ENCODE assay signal across 23 mouse cellular contexts in the genomic region with DNA sequence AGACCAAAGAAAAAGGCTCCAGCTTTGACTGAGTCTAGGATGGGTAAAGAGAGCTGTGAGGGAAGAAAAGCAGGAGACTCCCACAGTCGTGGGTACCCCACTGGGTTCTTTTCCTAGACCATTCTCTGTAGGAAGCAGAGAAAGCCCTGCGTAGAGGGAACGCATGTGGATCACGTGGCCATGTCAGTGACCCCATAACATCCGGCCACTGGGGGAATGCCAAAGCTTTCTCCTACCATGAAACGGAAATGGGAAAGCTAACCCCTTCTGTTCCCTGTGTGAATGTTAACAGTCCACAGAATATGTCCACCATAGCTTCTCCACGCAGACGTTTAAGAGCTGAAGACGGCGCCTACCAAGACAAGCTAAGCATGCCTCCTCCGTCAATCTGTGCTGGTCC.
A peak's percentile ranks its signal among the peaks of the same experiment; 100 is the strongest.
DNase-seq lines count a peak whose midpoint lies in the region; ATAC-seq and TF ChIP-seq lines count a peak whose summit lies in the region.
"Had no signal": no experiment of that assay in that cellular context is flagged by ENCODE, and none has a peak within 500 bp of the region (broad histone marks: within the 10 kb centered on the region; RNA-seq: fewer than 3 reads in every experiment).

No protein-coding gene starts in this region.

- no peak for ATAC-seq in heart, embryonic 12.5 days (ENCODE audit: insufficient number of reproducible peaks, low FRiP score)
- no peak for ATAC-seq in kidney, embryonic 14.5 days (ENCODE audit: low FRiP score, low TSS enrichment)
- ATAC-seq: CD4-positive, CD25-positive, alpha-beta regulatory T cell, adult 4 months; forebrain, embryonic 16.5 days had no signal

- H3K4me1 ChIP-seq in heart, embryonic 12.5 days (replicated peaks), result no peaks in the 10 kb centered on the region
- no peaks in the 10 kb centered on the region for H3K4me1 ChIP-seq in kidney, adult 2 months (ENCODE audit: control insufficient read depth, insufficient read depth, low read length)
- no peaks in the 10 kb centered on the region for H3K4me1 ChIP-seq in kidney, embryonic 14.5 days (ENCODE audit: control insufficient read depth, insufficient read depth, low read length)
- H3K4me1 ChIP-seq: embryonic facial prominence, embryonic 13.5 days; forebrain, embryonic 12.5 days; heart, embryonic 13.5 days; hindbrain, embryonic 12.5 days had no signal

- H3K4me2 ChIP-seq in heart, embryonic 12.5 days, result no peak overlapping the region
- H3K4me2 ChIP-seq in kidney, embryonic 14.5 days (replicated peaks; ENCODE audit: low read depth, low read length), result no peak overlapping the region
- H3K4me2 ChIP-seq: embryonic facial prominence, embryonic 13.5 days; forebrain, embryonic 12.5 days; heart, embryonic 13.5 days; hindbrain, embryonic 12.5 days had no signal

- H3K27ac ChIP-seq in heart, embryonic 12.5 days (ENCODE audit: poor library complexity, severe bottlenecking), result no peak overlapping the region
- H3K27ac ChIP-seq in kidney, adult 2 months (ENCODE audit: insufficient read depth, low read depth, low read length), result peak overlapping the region; percentile 59; the same call in 1 of the 2 replicates
- H3K27ac ChIP-seq in kidney, embryonic 14.5 days (ENCODE audit: low read depth, low read length), result no peak overlapping the region
- H3K27ac ChIP-seq: embryonic facial prominence, embryonic 13.5 days; forebrain, embryonic 12.5 days; heart, adult 2 months; heart, embryonic 13.5 days; hindbrain, embryonic 12.5 days had no signal

- H3K9me3 ChIP-seq in heart, embryonic 12.5 days (replicated peaks), result peaks cover 8% of the 10 kb centered on the region
- H3K9me3 ChIP-seq in kidney, embryonic 14.5 days (ENCODE audit: control insufficient read depth, low read length), result peaks cover 11% of the 10 kb centered on the region; the same call in 1 of the 2 replicates
- H3K9me3 ChIP-seq: G1E had no signal

- peaks cover 19% of the 10 kb centered on the region for H3K36me3 ChIP-seq in heart, embryonic 12.5 days
- no peaks in the 10 kb centered on the region for H3K36me3 ChIP-seq in kidney, adult 2 months (ENCODE audit: control insufficient read depth, insufficient read depth, low read length)
- H3K36me3 ChIP-seq in kidney, embryonic 14.5 days (ENCODE audit: control insufficient read depth, insufficient read depth, low read length), result peaks cover 5% of the 10 kb centered on the region; the same call in 1 of the 2 replicates
- H3K36me3 ChIP-seq: G1E had no signal

- no peak overlapping the region for H3K9ac ChIP-seq in heart, embryonic 12.5 days
- no peak overlapping the region for H3K9ac ChIP-seq in kidney, embryonic 14.5 days (ENCODE audit: low read depth, low read length)
- H3K9ac ChIP-seq: embryonic facial prominence, embryonic 13.5 days; forebrain, embryonic 12.5 days; heart, embryonic 13.5 days; hindbrain, embryonic 12.5 days had no signal

- DNase-seq in heart, adult 11 months, result peak; percentile 94
- peak; percentile 63 for DNase-seq in kidney, adult 2 months
- DNase-seq in kidney, postnatal 10 days, result peak; percentile 80
- peak; percentile 53 to 64 for DNase-seq in kidney, postnatal 4 days
- DNase-seq in urinary bladder, postnatal 4 days (ENCODE audit: low spot score in 2 of 2), result no peak
- no peak for DNase-seq in lung, postnatal 14 days
- DNase-seq: adrenal gland, adult 8-10 months; B cell, adult 2 months; cerebellum, adult 11-12 months; cerebellum, adult 9-10 months; cerebellum, postnatal 25 days; gastrocnemius, postnatal 10 days; heart, postnatal 36 days had no signal

- WGBS in heart, embryonic 12.5 days, result 90% methylated on average over 11 of the region's 11 CpGs
- 75% methylated on average over 11 of the region's 11 CpGs for WGBS in kidney, adult 2 months
- WGBS in kidney, embryonic 14.5 days, result 91% methylated on average over 11 of the region's 11 CpGs

- no peak for TF ChIP-seq CTCF in kidney, adult 2 months (conservative IDR thresholded peaks at IDR 0.05; ENCODE audit: insufficient read depth, insufficient read length, low read depth, low read length)

- TF ChIP-seq POLR2A in kidney, adult 2 months (IDR thresholded peaks at IDR 0.05; ENCODE audit: low read depth, low read length), result no peak

- no peak overlapping the region for H3K4me3 ChIP-seq in heart, embryonic 12.5 days
- H3K4me3 ChIP-seq in kidney, adult 2 months (ENCODE audit: insufficient read depth, low read depth, low read length), result no peak overlapping the region
- H3K4me3 ChIP-seq in kidney, embryonic 14.5 days (ENCODE audit: low read length), result no peak overlapping the region
- H3K4me3 ChIP-seq: embryonic facial prominence, embryonic 13.5 days; forebrain, embryonic 12.5 days; heart, adult 2 months; heart, embryonic 13.5 days; hindbrain, embryonic 12.5 days had no signal

- H3K27me3 ChIP-seq in heart, embryonic 12.5 days (replicated peaks), result no peaks in the 10 kb centered on the region
- H3K27me3 ChIP-seq in kidney, adult 2 months (replicated peaks; ENCODE audit: control insufficient read depth, insufficient read depth, low read length), result no peaks in the 10 kb centered on the region
- no peaks in the 10 kb centered on the region for H3K27me3 ChIP-seq in kidney, embryonic 14.5 days (ENCODE audit: control insufficient read depth, insufficient read depth, low read length)
- H3K27me3 ChIP-seq: embryonic facial prominence, embryonic 13.5 days; forebrain, embryonic 12.5 days; heart, embryonic 13.5 days; hindbrain, embryonic 12.5 days had no signal

Comparison
In these comparisons a context has a peak if more than half of its experiments do, and no peak if none do; other contexts are left out.
1. DNase-seq: peak in heart, adult 11 months (single experiment), kidney, adult 2 months (single experiment), kidney, postnatal 10 days (single experiment) and kidney, postnatal 4 days (2 of 2); none in urinary bladder, postnatal 4 days (0 of 2) and lung, postnatal 14 days (single experiment).